Mouse (Mus musculus) hindbrain, embryonic 11.5 days (tissue): Measurements from ENCODE around the gene Cutc. TPM values are rescaled to one million over a fixed set of nuclear protein-coding genes. Genes with fewer than 3 reads are reported as not detected.

Experiments
- polyA plus RNA-seq: library from polyadenylated mRNA; unstranded; fragments of >200 nt; fragmentation: Nextera tagmentation; extraction: Ambion mirVana; gene quantifications from 2 replicates; pipeline ENCODE4 v1.2.1, GENCODE M21; 2014

Gene Cutc
- polyA plus RNA-seq, 1 experiment from 2014 or later, result 14.5 TPM

Other genes starting within 250 kb of the Cutc start
- gene Got1, start 228.4 kb upstream of the Cutc start, polyA plus RNA-seq, result 51.0 and 53.4 TPM in 2 replicates
- gene Nkx2-3, start 140.7 kb upstream of the Cutc start, polyA plus RNA-seq, result 0.20 and 0.38 TPM in 2 replicates
- gene Slc25a28, start 78.1 kb upstream of the Cutc start, polyA plus RNA-seq, result 9.1 and 10.9 TPM in 2 replicates
- gene Entpd7, start 63.3 kb upstream of the Cutc start, polyA plus RNA-seq, result 13.9 and 15.4 TPM in 2 replicates
- gene Cox15, start within 50 bp of the Cutc start, polyA plus RNA-seq, result 9.3 and 12.9 TPM in 2 replicates
- gene Abcc2, start 29.2 kb downstream of the Cutc start, polyA plus RNA-seq, result 0.03 and 0.09 TPM in 2 replicates
- gene Dnmbp, start 187.2 kb downstream of the Cutc start, polyA plus RNA-seq, result 12.2 and 13.5 TPM in 2 replicates
- 0.54 and 0.80 TPM in 2 replicates for gene Cpn1, start 233.6 kb downstream of the Cutc start, polyA plus RNA-seq